Mouse (Mus musculus): ENCODE data around the gene Snx10.
"Not testable (repeated sequence)": the region's sequence is repeated elsewhere in the genome, so short reads cannot be mapped to it uniquely, and the experiment has no call there.

Snx10 gene

DNA sequence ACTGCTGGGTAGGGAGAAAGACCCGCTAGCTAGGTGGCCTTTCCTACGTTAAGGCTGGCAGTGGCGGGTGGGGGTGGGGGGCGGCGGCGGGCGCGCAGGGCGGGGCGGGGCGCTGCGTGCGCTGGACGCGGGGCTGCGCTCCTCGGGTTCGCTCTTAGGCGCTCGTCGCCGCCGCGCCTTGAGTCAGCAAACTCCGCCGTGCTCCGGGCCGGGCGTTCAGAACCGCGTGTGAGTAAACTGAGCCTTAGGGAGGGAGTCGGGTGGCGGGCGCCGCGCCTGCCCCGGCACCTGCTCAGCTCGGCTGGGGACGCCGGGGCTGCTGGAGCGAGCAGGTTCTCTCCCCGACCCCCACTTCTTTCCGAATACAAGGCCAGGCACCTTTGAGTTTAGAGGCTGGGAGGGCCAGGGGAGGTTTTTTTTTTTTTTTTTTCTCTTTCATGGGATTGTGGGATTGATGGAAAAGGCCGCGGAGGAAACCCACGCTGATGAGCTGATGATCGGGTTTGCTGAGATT, at the start of gene Snx10:
Gene Snx10 (plus strand): TSS at position 95 of the 514 bp plus-strand sequence.
- peak; percentile 83 for DNase-seq

DNA sequence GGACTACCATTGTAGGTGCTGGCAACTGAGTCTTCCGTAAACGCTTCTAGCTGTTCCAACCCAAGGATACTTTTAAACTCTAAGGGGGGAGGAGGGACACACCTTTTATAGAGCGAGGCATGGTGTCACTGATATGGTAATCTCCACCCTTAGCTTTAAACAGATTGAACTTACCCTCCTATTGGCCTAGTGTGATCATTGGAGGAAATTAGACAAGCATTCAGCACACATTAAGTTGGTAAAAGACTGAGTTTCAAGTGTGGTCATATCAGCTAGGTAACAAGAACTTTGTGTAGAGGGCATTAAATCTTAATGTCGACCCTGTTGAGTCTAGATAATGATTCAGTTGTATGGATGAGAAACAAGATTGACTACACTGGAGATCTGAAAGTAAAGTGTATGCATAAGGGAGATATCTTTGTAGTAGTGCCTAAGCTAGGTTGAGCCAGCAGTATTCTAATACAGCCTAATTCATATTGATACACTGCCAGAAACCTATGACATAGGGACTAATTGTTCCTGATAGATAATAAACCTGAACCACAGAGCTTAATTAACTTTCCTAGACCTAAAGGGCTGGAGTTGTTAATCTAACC, 44.5 kb upstream of the Snx10 start:
- DNase-seq: no peak

DNA sequence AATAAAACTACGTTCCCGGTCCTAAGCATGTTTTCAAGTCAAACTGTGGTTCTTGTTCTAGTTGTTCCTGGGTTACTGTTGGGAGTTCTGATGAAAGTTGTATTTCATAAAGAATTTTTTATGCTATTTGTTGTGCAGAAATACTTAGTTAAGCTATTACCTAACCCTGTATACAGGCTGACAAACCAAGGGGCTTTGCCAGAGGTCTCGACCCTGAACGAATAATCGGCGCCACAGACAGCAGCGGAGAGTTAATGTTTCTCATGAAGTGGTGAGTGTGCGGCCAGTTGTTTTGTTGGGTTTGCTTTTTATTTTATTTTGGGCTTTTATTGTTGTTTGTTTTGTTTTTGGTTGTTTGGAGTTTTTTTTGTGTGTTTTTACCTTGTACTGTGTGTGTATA, 42.2 kb upstream of the Snx10 start:
- DNase-seq: no peak

DNA sequence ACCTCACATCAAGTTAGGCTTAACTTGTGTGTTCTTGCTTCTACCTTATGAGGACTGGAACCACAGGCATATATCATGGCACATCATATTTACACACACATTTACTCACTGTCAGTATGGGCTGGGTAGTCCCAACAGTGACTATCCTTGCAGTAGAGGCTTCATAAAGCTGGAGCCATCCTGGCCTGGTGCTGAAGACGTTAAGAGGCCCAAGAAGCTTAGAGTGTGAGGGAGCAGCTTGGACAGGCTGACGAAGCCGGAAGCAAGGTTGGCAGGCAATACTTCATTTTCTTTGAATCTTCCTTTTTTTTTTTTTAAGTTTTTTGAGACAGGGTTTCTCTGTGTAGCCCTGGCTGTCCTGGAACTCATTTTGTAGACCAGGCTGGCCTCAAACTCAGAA, 39.8 kb upstream of the Snx10 start:
- DNase-seq: no peak

DNA sequence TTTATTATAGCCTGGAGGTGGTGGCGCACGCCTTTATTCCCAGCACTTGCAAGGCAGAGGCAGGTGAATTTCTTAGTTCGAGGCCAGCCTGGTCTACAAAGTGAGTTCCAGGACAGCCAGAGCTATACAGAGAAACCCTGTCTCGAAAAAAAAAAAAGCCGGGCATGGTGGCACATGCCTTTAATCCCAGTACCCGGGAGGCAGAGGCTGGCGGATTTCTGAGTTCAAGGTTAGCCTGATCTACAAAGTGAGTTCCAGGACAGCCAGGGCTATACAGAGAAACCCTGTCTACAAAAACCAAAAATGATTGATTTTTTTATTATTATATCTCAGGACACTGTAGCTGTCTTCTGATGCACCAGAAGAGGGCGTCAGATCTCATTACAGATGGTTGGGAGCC, 39.1 kb upstream of the Snx10 start:
- not testable (repeated sequence) for DNase-seq

DNA sequence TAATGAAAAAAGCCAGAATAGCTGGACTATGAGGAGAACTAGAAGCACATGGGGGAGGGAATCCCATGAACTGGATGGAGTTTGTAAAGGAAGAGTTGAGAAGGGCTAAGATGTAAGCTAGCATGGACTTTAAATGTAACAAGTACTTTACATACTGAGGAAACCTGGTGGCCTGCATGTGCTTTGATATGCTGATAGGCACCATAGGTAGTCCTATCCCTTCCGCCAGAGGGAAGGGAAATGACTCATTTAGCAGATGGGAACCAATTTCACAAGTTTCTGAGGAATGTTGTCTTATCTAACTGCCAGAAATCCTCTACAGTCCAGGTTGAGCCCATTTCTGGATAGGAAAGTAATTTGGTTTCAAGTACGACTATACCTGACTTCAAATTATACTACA, 38.1 kb upstream of the Snx10 start:
- no peak for DNase-seq

DNA sequence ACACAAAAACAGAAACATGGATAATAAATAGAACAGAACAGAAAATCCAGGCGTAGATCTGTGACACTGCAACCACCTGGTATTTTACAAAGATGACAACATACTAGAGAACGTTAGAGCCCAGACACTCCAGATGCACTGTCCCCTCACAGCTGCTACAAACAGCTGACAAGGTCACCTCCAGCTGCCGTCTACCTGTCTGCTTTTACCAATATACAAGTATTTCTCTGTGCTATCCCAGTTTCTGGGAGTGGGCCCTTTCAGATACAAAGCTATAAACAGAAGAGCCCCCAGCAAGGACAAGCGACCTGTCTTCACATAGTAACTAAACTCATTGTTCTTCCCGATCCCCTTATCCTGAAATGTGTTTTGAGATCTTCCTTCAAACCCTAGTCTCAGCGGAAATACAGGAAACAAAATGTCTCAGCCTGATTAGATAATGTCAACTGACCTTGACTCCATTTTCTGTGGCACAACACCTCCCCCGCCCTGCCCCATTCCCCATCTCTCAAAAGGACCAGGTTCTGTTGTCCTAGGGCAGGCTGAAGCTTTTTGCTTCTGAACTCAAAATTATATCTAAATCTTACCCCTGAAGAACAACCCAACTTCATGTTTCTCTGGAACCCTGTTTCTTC, 37.5 kb upstream of the Snx10 start:
- DNase-seq: no peak

DNA sequence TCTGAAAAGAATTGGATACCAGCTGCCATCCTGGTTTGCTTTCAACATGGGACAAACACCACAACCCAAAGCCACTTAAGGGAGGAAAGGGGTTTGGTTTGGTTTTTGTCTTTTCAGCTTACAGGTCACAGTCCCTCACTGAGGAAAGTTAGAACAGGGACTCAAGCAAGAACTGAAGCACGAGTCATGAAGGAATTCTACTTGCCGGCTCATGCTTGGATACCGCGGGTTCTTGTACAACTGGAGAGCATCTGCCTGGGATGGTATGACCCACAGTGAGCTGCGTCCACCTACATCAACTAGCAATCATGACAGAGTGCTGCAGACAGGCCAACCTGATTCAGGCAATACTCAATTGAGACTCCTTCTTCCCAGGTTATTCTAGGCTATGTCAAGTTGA, 37.0 kb upstream of the Snx10 start:
- no peak for DNase-seq

DNA sequence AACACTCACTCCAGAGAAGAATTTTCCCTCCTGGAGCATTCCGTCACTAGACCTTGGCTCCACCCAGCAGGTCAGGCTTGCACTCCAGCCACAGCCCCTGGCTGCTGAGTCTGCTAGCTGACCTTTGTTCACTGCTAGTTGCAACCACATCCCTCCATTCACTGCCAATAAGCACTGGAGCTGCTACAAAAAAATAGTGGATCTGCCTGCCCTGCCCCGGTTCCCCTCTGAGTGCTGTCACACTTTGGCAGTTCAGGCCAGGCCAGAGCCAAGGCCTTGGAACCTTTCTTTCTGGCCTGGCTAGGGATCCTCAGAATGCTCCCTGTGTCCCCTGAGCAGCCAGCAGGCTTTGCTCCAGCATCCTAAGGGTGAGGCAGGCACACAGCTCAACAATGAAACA, 33.9 kb upstream of the Snx10 start:
- peak; percentile 21 for DNase-seq

DNA sequence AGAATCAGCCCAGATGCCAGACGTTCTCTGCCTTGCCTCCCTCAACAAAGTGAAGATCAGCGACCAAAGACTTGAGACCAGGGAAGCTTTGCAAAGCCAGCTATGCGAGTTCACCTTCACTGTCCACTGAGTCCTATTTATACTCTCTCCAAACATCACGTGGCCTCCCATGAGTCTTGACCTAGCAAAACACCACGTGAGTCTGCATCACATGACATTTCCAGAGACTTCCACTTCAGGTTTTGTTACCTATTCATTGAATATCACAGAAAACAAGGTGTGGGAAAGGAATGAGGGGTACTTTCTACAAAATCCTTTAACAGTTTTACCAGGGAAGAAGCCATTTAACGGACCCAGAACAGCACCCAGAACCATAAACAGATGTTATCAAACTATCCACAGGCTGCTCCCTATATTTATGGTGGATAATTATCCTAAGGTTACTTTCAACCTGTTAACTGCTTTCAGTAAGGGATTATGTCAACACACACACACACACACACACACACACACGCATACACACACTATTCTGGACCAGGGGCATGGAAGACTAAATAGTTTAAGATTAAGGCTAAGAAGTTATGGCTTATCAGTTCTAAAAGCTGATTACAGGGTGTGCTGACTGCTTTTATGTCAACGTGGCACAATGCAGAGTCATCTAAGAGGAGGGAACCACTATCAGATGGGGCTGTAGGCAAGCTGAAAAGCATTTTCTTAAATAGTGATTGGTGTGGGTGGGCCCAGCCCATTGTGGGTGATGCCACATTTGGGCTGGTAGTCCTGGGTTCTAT, 26.2 kb upstream of the Snx10 start:
- DNase-seq: no peak

DNA sequence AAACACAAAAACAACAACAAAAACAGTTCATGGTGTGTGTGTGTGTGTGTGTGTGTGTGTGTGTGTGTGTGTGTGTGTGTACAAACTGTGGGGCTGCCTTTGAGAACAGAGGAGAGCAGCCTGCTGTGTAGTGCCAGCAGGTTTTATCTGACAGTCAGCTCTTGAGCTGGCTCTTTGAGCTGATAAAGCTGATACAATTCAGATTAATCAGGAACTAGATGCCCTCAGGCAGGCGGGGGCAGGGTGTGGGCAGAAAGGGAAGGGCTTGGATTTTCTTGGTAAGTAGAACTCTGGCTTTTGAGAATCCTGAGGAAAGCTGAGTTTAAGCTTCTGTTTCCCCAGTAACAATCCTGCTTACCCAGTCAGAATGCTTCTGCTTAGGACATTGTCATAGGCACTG, 18.0 kb upstream of the Snx10 start:
- DNase-seq: no peak

DNA sequence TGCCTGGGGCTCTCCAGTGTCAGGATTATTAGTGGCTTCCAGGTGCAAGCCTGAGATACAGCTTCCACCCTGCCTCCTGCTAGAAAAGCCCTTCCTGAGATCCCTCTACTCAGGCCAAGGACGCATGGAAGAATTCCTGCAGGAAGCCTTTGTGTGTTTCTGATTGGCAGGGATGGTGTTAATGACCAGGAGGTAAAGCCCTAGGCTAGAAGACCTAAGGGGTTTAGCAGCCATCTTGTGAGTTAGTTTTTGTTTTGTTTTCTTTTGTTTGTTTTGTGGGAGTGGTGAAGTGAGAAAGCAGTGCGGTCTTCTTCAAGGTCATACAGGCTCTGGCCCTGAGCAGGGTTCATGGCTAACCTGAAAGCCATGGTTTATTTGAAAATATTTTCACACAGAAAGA, 16.1 kb upstream of the Snx10 start:
- no peak for DNase-seq

DNA sequence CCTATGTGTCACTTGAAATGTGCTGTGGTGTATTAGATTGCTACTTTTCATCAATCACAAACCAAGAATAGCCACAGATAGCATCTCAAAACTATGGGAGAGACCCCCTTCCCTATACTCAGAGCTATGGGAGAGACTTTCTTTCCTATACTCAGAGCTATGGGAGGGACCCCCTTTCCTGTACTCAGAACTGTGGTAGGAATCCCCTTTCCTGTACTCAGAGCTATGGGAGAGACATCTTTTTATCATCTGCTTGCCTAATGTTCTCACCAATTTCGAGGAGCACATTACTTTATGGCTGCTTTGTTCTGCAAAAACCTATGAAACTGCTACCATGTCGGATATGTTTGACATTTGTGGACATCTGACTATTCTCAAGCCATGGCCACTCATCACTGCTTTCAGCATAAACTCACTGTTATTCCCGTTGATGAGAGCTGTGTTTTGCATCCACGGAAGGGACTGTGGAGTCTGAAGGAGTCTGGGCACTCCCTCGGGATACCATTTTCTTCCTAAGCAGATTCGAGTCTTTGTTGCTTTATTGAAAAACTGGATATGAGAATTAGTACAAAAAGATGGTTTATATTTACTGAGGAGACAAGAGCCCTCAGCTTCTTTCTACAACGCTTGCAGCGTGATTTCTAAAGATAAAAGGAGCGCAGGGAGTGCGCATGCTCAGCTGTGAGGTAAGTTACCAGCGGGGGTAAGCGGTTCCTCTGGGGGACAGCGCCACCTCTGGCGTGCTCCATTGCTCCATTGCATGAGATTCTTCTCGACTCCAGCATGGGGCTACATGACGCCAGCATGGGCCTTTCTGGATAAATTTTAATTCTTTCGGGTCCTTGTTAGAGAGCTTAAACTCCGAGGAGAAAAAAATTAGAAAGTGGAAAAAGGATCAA, 14.7 kb upstream of the Snx10 start:
- peak; percentile 89 for DNase-seq

DNA sequence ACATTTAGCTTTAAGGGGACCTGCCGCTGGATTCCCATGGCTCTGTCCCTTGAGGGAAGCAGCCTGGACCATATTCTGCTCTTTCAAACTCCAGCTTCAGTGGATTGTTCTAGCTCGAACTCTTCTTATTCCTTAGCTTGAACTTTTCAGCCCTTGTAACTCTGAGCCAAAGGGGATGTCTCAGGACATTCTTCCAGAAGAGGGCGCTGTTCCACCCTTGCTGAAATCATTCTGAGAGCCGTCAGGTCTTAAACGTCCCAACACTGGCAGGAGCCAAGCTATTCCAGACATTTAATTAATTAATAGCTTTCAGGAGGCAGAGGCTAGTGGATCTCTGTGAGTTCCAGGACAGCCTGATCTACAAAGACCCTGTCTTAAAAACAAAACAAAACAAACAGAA, 13.6 kb upstream of the Snx10 start:
- DNase-seq: peak; percentile 66

DNA sequence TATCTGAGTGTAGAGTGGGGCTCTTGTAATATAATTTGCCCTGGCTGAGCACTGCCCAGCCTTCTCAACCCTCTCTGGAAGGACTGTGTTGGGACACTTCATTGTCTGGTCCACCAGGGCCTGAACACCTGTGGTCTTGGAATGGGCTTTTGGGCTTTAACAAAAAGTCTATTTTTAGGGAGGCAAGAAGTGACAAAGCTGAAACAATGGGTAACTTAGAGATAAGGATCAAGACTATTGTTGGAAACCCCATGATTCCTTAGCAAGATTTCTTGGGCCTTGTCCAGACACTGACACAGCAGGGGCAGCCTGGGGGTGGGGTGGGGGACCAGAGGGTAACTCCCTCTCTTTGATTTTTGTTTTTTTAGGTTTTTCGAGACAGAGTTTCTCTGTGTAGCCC, 12.8 kb upstream of the Snx10 start:
- no peak for DNase-seq

DNA sequence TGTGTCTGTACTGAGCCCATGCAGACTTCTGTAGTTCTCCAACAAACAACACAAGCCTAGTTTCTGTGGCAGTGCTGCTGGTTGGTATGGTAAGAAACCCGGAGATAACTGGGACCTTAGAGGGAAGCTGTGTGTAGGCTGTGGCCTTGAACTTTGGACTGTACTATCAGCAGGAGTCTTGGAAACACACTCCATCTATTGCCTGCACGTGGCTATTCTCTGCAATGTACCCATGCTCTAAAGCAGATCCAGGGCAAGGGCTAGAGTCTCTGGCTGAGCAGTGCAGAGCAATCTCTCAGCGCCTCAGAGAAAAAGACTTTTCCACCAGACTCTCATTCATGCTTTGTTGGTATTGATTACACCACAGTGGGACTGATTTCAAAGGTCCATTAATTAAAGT, 10.0 kb upstream of the Snx10 start:
- no peak for DNase-seq

DNA sequence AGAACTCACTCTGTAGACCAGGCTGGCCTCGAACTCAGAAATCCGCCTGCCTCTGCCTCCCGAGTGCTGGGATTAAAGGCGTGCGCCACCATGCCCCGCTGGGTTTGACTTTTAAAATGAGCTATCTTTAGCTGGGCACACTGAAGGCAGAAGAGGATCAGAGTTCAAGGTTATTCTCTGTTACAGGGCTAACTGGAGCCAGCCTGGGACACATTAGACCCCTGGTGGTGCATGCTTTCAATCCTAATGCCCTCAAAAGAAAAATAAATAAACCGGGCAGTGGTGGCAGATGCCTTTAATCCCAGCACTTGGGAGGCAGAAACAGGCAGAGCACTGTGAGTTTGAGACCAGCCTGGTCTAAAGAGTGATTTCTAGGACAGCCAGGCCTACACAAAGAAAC, 8.8 kb upstream of the Snx10 start:
- DNase-seq: no peak

DNA sequence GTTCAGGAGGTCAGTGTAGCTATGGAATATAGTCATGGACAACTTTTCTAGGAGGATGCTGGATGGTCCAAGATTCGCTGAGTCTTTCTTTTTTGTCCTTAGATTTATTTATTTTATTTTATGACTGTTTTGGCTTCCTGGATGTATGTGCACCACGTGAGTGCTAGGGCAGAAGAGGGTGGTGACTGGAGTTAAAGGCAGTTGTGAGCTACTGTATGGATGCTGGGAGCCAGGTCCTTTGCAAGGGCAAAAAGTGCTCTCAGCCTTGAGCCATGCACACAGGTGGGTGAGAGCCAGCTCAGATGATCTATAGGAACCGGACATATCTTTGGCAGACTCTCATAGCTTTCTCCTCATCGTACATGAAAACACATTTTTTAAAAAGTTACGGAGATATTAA, 391 bp upstream of the Snx10 start:
- no peak for DNase-seq

DNA sequence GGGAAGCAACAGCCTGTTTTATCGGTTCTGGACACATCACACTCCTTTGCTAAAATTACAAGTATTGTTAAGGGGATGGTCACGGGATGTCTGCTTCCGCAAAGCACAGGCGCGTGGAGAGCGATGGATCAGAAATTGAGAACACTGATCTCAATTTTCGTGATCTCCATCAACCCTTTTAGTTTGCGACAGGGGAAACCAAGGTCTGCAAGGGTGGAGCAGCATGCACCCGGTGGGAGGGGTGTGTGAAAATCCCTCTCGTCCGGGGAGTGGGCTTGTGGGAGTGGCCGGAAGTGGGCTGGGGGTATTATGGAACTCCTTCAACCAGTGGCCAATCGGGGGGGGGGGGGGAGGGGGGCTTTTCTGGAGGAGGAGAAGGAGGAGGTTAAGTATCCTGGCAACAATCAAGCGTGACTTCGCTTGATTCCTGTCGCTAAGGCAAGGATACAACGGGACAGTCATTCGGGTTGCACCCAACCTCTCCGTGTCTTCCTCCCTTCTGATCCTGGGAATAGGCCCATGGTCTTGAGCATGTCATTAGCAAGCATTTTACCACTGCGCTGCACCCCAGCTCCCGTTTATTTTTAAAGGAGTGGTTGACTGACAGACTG, 725 bp downstream of the Snx10 start:
- peak; percentile 85 for DNase-seq

DNA sequence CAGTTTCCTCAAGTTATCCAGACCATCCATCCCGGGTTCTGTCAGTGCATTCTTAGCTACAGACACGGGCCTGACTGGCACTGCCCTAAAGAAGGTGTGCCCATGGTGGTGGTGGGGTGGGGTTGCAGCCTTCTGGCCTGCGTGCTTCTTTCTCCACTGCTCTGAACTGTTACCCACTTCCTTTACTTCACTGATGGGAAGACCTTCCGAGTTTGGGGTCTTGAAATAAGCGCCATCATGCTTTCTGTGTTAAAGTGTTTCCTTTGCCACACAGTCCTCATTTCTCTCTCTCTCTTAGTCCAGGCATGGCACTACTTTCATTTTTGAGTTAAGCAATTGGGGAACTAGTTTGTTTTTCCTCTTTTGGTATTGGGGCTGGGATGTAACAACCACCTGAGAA, 1.3 kb downstream of the Snx10 start:
- no peak for DNase-seq

DNA sequence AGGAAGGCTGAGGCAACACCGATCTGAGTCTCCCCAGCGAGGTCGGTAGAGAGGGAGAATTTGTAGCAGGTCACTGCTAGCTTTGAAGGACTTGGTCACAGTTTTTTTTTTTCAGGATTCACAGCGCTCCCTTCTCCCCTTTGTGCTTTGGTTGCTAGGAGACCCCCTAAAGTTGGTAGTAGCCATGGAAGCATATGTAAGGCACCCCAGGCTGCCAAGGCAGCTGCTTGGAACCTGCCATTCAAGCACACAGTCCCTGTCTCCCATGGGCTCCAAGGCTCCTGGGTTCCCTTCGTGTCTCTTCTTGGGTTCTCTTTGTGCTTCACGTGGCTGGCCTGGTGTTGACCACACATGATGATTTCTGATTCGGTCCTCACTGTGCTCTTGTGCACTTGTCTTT, 5.8 kb downstream of the Snx10 start:
- DNase-seq: peak; percentile 32

DNA sequence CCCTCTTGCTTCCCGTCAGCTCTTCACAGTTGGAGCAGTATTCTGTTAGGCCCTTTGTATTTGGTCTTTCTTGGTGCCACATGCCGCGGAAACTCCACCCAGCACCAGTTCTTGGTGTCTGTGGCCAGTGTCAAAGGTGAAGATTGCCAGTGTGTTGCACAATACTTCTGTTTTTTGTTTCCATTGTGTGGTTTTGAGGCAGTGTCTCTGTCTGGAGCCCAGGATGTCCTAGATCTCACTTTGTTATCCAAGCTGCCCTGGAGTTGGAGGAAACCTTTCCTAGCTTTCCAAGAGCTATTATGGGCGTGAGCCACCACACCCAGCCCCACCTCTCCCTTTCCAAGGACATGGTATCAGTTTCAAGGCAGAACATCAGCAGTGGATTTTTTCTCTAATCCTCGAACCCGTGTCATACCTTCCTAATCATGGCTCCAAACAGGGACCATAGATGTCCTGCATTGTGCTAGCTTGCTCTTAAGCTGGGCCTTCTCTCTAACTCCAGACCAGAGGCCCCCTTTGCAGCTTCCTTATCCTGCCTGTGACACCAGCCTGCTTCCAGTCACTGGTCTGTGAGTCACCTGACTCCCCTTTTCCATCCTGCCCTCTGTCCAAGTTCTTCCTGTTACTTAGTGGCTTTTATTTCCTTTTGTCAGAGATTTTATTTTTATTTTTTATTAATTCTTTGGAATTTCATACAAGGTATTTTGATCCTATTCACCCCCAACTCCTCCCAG, 9.9 kb downstream of the Snx10 start:
- DNase-seq: no peak
